Mouse (Mus musculus) embryonic fibroblast, embryonic 13.5 days (primary cell): ENCODE data around the gene Hist2h2aa2.
A peak's percentile ranks its signal among the peaks of the same experiment; 100 is the strongest.

Experiments used
- CTCF ChIP-seq: IDR thresholded peaks from 2 replicates; pipeline ENCODE4 v1.5.1; 2011; ENCODE audit warnings: mild to moderate bottlenecking, control low read depth, low read length, moderate library complexity, borderline replicate concordance; ENCODE audit not compliant: insufficient read depth
- POLR2A ChIP-seq: IDR thresholded peaks from 2 replicates; pipeline ENCODE4 v1.6.1; 2011; ENCODE audit warnings: low read depth, mild to moderate bottlenecking, control low read depth, low read length, moderate library complexity

- TF ChIP-seq CTCF (no peak), POLR2A (peak; percentile 97)
Observed at GRCm38 (mm10) chr3:96269511-96270474, 29.7 kb upstream of the Hist2h2aa2 start, which contains the start of gene Hist2h2bb.
